Mouse (Mus musculus) layer of hippocampus, postnatal 14 days (tissue): ENCODE measurements at regions not wholly inside any gene's neighbourhood (a gene's known extent, or its start where the extent isn't known, plus 50 kb on each side); places are given as distances from the start of the nearest gene placed in this dataset.
"Not testable (repeated sequence)": the region's sequence is repeated elsewhere in the genome, so short reads cannot be mapped to it uniquely, and the experiment has no call there.

Experiments
- DNase-seq, 2 experiments: peaks; one replicate each; pipeline ENCODE4 v3.0.0; 2021 to 2022; ENCODE audit warnings: low spot score in 2 of 2, mixed read lengths in 1 of 2

DNA sequence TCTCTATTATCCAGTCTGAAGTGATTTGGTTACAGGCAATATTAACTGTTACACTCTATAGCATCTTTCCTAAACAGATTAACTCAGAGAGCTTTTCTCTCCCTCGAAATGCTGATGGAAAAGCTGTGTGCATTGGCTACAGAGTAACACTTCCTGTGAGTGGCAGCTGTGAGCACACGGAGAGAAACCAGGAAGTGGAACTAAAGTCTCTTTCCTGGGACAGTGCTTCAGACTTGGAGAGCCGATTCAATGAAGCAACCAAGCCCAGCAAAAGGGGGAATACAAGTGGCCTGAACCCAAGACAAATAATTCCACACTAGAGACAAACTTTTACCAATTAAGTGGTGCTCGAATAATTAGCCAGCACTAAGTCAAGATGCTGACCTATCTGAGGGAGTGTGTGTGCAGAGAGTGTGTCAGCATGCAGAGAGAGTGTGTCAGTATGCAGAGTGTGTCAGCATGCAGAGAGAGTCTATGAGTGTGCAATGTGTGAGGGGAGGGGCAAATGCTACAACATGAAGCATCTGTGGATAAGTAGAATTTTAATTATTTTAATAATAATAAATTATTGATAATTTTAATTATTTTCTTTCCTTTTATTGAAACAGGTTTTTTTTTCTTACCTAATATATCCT, 74.9 kb upstream of the 1110032F04Rik start:
- DNase-seq = no peak

DNA sequence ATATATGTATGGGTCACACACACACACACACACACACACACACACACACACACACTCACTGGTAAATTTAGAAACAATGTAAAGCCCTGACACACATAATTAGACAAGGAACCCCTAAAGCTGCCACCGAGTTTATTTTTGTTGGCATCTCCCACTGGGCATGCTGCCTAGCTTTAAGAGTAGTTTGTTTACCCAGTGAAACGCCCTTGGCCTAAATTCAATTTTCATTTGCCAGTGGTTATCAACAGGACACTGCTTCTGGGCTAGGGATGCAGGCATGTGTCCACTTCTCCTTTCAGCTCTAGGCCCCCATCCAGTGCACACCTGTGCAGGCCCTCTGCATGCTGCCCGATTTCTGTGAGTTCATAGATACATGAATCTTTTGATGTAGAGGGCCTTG, 73.7 kb upstream of the 1110032F04Rik start:
- no peak for DNase-seq

DNA sequence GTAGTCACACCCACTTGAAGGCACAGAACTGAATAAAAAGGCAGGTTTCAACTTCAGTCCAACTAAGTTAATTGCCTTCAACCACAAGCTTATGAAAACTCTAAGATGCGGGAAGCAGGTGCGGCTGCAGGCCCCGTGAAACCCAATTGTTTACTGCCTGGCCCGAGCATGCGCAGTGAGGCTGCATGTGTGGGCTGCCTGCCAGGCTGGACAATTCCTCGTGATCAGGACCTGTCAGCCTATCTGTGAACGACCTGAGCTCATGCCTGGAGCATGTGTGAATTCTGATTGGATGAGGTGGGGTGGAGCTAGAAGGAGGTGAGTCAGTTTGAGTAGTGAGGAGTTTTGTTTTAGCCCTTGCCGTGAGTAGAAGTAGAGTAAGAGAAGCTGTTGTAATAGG, 71.0 kb upstream of the 1110032F04Rik start:
- DNase-seq = not testable (repeated sequence)

DNA sequence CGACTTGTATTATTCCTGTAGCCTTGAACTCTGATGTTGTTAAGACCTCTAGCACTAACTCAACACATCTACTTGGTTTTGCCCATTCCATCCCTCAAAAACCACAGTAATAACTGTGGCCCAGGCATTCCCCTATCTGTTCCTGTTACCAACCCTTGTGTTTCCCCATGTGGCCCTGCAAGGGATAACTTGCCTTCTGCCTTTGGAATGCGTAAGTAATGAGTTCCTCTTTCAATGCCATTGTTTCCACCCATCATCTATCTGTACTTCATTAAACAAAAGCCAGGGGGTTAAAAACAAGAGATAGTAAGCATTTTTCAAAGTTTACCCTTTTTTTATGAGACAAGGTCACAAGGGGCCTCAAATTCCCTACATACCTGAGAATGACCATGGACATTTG, 60.5 kb upstream of the 1110032F04Rik start:
- no peak for DNase-seq

DNA sequence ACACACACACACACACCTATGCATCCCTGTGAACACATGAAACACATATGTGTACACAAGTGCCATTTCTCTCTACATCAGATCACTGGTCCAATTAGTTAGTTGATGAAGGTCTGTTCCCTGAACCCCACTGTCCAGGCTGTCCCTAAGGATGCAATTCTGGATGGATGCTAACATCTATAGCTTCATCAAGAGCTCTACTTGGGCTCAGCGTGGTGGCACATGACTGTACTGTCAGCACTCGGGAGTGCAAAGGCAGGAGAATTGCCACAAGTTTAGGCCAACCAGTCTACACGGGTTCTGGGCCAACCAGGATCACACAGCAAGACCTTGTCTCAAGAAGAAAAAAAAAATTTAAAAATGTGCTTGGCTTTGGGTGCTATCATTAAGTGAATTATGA, 55.9 kb upstream of the 1110032F04Rik start:
- DNase-seq = no peak

DNA sequence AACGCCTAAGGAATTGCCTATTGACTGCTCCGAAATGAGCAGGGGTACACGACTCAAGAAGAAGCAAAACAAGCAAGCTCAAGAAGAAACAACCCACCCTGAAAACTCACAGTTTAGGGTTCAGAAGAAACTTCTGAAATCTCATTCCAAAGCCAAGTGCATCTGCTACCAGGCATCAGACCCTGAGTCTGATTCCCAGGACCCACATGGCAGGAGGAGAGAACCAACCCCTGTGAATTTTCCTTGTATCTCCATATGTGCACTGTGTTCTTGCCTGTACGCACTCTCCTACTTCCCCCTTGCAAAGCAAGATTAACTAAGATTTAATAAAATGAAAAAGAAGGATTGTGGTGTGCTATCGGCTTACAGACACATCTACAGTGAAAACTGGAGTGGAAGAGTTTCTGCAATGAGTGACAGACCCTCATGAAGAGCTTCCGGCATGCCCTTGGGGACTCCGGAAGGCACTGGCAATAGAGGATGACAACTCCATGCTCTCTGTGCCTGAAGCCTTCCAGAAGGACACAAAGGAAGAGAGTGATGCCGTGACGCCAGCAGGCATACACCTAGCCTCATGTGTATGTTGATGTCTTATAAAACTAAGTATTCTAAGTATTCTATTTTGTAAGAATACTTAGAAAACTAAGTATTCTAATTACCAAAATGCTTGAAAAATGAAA, 55.2 kb upstream of the 1110032F04Rik start:
- no peak for DNase-seq

DNA sequence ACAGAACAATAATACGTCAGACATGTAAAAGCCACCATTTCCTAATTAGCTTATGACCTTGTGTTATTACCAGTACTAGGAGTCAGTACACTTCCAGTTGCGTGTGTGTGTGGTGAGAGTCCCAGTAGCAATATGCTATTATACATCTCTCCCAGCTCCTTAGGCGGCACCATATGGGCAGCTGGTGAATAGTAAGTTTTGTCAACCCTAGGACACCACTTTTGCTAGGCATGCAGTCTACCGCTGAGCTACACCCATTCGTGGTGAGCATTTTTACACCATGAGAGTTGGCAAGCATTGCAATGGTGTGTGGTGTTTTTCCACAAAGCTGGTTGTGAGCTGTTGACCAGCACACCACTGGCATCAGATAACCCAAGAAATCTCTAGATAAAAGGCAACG, 53.8 kb upstream of the 1110032F04Rik start:
- DNase-seq = no peak

DNA sequence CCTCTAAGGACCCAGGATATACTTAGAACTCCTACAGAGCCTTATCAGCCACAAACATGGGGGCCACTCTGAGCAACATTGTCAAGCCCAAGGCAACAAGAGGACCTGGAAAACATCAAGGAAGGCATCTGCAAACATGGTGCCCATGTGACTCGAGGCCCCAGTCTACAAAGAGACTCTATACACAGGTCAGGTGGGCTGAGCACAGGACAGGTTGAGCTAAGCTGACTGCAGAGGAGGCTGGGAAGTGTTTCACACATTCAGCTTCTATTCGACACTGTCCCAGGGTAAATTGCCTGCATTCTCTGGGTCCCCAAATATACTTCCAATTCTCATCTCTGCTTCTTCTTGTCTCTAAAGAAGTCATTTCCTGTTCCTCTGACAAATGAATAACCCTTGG, 52.1 kb upstream of the 1110032F04Rik start:
- no peak for DNase-seq
